Mouse (Mus musculus) spleen, adult 12 weeks (tissue): ENCODE measurements around the gene Loxl4.

Experiments
- DNase-seq: peaks from one replicate; pipeline ENCODE4 v3.0.0; 2022; ENCODE audit warnings: low spot score

Gene Loxl4

DNA sequence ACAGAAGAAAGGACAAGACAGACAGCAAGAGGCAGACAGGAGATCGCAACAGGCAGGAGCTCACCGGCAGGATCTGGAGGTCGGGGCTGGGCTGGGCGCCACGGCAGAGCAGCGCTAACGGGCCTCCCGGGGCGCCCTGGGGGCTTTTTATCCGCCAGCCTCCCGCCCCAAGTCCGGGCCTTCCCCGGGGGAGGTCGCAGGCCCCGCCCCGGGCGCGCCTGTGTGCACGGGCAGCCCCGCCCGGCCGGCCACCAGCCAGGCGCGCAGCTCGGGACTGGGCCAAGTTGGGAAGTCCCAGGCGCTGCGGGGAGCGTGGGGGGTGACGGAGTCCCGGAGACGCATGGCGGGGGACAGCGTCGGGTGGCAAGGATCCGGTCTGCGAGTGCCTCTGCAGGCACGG, at the start of gene Loxl4:
Loxl4 (minus strand) TSS at position 160 of the 400 bp plus-strand sequence.
- no peak for DNase-seq

GRCm38 (mm10) chr19:42661430-42662164, 49.0 kb upstream of the Loxl4 start:
- DNase-seq: no peak

DNA sequence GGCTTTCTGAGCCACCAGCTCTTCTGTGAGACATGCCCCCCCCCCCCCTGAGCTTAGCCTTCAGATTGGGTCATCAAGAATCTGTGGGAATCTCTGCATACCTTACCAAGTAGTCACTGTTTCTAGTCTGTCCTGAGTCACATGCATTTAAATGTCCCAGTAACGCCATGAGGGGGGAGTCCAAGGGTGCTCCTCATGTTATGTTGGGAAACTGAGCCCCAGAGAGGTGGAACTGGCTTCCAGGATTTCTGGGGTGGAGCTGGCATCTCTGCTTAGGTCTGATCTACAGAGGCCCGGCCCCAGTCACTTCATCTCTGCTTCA, 47.6 kb upstream of the Loxl4 start:
- DNase-seq: no peak

GRCm38 (mm10) chr19:42659354-42660243, 47.0 kb upstream of the Loxl4 start:
- DNase-seq: no peak

GRCm38 (mm10) chr19:42658435-42659135, 46.0 kb upstream of the Loxl4 start:
- no peak for DNase-seq

GRCm38 (mm10) chr19:42657769-42658168, 45.2 kb upstream of the Loxl4 start:
- DNase-seq: no peak

GRCm38 (mm10) chr19:42657306-42657705, 44.7 kb upstream of the Loxl4 start:
- no peak for DNase-seq

DNA sequence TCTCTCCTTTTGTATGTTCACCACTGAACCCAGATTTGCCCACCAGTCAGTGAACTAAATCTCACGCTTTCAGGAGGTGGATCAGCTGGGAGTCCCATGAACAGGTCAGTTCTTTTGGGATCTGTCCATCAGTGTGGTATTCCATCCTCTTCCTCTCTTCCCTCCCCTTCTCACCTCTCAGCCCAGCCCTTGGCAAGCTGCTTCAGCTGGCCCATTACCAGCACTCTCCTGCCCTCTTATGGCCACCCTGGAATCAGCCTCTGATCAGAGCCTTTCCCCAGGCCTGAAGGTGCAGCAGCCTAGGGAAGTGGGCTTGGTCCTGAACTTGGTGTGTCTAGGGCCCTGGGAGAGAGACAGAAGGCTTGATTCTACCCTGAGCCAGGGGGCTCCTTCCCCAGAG, 42.4 kb upstream of the Loxl4 start:
- DNase-seq: no peak

- no peak for DNase-seq
Measured at GRCm38 (mm10) chr19:42653091-42653490, 40.5 kb upstream of the Loxl4 start.

DNA sequence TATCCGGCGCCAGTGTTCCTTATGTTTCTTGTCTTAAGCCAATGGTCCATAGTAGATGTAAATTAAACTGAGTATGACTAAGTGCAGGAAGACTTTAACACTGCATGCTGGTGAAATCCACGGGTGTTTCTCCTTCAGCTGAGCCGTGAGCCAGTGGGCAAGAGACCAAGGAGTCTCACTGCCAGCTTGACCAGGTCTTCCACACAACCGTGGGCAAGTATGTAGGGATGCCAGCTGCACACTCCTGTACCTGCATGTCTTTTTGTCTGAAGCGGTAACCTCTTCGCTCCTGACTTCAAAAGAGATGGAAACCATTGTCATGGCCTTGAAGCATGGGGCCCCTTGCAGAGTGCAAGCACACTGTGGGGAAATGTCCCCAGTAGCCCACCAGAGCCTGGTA, 39.8 kb upstream of the Loxl4 start:
- DNase-seq: no peak

DNA sequence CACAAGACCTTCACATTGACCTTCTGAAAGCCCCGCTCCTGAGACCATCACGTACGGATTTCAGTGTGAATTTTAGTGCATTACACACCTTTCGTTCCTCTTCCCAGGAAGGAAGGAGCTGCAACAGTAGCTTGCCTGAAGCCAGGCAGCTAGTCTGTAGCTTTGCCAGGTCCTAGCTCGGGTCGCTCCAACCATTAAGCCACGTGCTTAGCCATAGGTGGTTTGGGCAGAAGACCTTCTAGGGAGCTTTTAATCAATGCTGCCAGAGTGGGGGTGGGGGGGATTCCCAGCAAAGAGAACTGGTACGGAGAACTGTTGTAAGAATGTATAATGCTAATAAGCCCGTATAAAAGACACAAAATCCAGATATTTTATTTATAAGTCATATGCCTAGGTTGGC, 27.6 kb upstream of the Loxl4 start:
- DNase-seq: no peak

- DNase-seq: no peak
Measured at GRCm38 (mm10) chr19:42639544-42639943, 26.9 kb upstream of the Loxl4 start.

DNA sequence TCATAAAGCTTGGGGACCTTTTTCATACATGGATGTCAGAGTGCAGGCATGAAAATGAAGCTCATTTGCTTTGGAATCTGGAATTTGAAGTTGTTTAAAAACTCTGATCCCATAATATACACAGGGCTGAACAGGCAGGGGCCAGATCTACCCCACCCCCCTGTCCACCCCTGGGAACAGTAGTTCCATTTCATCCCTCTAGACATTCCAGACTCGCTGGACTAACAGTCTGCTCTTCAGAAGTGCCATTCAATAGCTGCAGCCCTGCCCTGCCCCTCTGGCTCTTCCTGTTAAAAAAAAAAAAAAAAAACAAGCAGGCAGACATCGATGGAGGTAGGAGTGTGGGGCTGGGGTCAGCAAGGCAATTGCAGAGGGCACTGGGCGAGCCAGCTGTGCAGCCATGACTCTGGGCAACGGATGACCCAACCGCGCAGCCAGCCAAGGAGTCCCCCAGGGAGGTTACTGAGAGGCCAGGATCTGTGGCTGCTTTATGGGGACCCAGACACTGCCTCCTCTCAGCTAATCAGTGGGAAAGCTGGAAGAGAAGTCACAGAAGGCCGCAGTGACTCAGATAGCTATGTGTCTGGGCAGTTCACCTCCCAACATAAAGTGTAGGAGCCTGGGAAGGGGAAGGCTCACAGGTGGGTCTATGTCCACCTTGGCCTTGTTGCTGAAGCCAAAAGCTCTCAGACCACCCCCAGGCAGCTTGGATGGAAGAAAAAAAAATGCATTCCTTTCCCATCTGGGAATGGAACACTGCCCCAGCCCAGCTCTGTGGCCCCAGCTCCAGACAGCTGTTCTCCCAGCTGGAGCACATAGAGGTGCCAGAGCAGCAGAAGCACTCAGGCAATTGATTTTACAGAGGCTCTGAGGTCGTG, 26.2 kb upstream of the Loxl4 start:
- DNase-seq: no peak

DNA sequence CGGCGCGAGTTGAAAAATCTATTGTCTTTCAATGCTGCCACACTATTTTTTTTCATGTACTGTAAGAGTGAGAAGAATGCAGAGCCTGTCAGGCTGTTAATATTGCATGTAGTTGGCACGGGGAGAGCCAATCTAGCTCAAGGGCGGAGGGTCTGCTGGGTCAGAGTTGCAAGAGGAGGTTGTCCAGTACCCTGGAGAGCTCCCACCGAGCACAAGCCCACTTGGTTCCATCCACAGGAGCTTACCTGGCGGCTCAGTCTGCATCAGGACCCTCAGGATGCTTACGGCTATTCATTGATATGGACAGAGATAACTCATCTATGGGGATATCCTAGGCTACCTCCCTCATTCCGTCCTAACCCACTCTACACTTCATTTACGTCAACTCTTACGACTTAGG, 24.0 kb upstream of the Loxl4 start:
- no peak for DNase-seq

DNA sequence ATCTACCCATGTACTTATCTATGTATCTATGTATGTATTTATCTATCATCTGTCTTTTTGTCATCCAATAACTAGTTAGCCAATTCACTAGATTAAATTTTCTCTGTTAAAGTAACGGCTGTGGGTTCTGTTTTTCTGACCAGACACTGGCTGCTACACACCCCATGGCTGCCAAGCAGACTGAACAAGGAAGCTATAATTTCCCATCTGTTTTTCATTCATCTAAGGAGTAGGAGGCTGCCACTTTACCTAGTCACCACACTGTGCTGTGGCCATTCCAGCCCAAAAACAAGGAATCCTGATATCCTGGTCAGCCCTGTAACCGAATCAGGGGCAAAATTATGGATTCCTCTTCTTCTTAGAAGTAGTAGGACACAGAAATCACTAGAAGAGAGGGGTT, 21.0 kb upstream of the Loxl4 start:
- DNase-seq: no peak

DNA sequence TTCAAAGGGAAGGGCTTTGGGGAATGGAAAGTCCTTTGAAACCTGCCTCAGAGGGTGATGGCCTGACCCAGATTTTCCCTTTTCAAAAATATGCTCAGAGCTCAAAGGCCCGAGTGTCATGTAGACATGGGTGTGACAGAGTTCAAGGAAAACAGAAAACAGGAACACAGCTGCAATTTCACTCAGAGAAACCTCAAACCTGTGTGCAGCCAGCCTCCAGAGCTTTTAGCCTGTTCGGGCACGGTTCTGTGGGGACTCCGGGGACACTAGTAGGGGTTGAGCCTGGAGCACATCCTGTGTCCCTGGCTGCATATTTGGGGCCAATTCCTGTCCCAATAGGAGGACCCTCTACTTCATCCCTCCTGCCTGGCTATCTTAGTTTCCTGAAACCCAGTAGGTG, 19.7 kb upstream of the Loxl4 start:
- no peak for DNase-seq

GRCm38 (mm10) chr19:42631541-42631961, 18.9 kb upstream of the Loxl4 start:
- no peak for DNase-seq

DNA sequence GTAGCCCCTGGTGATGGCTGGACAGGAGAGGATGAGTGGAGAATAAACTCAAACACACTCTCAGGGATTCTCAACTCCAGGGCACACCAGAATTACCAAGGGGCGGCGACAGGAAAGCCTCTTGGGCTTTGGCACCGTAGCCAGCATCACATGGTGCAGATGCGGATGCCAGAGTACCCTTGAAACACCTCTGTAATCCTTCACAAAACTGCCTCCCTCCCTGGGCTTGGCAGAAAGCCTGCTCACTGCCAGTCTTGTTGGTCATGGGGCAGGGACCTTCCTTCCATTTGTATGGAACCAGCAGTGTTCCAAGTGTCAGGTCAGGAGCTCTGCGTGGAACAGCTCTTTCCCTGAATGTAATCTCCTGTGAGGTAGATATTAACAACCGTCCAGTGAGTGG, 15.5 kb upstream of the Loxl4 start:
- no peak for DNase-seq

GRCm38 (mm10) chr19:42613647-42614225, 1.1 kb upstream of the Loxl4 start:
- DNase-seq: no peak

DNA sequence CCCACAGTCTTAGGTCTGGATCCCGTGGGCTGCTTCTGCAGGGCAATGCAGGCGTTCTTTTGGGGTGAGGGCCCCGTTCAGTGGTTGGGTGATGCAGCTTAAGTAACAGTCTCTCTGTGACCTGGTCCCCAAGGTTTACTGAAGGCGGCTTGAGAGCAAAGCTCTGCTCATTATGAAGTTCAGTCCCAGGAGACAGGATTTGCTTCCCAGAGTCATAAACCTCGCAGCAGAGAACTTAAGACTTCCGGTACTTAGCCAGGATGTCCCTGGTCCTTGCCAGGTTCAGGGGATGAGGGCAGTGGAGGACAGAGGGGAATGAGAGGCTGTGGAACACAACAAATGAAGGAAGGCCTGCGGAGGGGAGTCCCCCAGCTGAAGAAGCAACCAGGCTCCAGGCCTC, 503 bp upstream of the Loxl4 start:
- DNase-seq: no peak

DNA sequence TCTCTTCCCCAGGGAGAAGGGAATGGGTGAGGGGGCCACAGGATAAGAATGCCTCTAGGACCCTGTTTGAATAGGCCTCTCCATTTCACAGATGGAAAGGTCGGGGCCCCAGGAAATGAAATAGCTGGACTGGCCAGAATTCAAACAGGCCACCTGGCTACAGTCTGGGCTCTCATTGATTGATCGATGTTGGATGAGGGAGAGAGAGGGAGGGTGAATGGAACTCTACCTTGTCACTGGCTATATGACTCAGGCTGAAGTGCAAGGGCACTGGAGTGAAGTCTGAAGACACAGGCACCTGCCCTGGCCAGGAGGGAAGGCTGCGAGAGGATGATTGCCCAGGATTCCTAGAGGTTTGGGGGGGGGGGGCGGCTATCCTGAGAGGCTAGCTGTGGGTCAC, 867 bp downstream of the Loxl4 start:
- DNase-seq: no peak

- no peak for DNase-seq
Measured at GRCm38 (mm10) chr19:42609716-42610115, 2.9 kb downstream of the Loxl4 start.
